Mouse (Mus musculus) testis, adult 2 months (tissue): ENCODE results near the gene Btnl6.
"Not testable (repeated sequence)": the region's sequence is repeated elsewhere in the genome, so short reads cannot be mapped to it uniquely, and the experiment has no call there.

Source experiments
- CTCF ChIP-seq: fragments of 200-500 bp; IDR thresholded peaks from 2 replicates; pipeline ENCODE4 v1.5.1; 2012; ENCODE audit warnings: low read depth, mild to moderate bottlenecking, inconsistent platforms, low read length, moderate library complexity; ENCODE audit not compliant: control insufficient read depth, insufficient read depth, insufficient replicate concordance
- POLR2A ChIP-seq: fragments of 200-500 bp; IDR thresholded peaks from 2 replicates; pipeline ENCODE4 v1.6.1; 2012; ENCODE audit warnings: low read depth, mild to moderate bottlenecking, inconsistent platforms, low read length, moderate library complexity; ENCODE audit not compliant: control insufficient read depth

- TF ChIP-seq CTCF, POLR2A: not testable (repeated sequence)
These were observed 51.2 kb downstream of the Btnl6 start for GRCm38 (mm10) chr17:34465906-34466305.
